Mouse (Mus musculus) CH12.LX (cell line): ENCODE results near the gene Blcap. TPM values are rescaled to one million over a fixed set of nuclear protein-coding genes. Genes with fewer than 3 reads are reported as not detected.

Experiments
- DNase-seq: peaks from one replicate; pipeline ENCODE4 v3.0.0-alpha.2; 2013; ENCODE audit errors: extremely low read depth
- H3K27ac ChIP-seq: 2 replicates; pipeline ENCODE4 v1.5.1; 2012; ENCODE audit warnings: low read depth, mild to moderate bottlenecking, control low read depth, moderate library complexity; ENCODE audit not compliant: insufficient read depth
- H3K27me3 ChIP-seq: replicated peaks from 2 replicates; pipeline ENCODE3; 2012; ENCODE audit warnings: inconsistent platforms
- H3K36me3 ChIP-seq, 2 experiments: replicated peaks in 1 of 2; 2 replicates each; pipeline versions ENCODE3 to v1.6.1; 2012; ENCODE audit warnings: inconsistent platforms in 1 of 2, low read length in 1 of 2, mild to moderate bottlenecking in 1 of 2, mixed read lengths in 1 of 2, moderate library complexity in 1 of 2; ENCODE audit not compliant: control insufficient read depth in 1 of 2, insufficient read depth in 1 of 2
- H3K4me1 ChIP-seq, 2 experiments: 2 replicates each; pipeline ENCODE4 v1.6.1; 2012; ENCODE audit warnings: inconsistent platforms in 1 of 2, moderate library complexity in 1 of 2; ENCODE audit not compliant: insufficient read depth in 2 of 2, control insufficient read depth in 1 of 2
- H3K4me2 ChIP-seq: 2 replicates; pipeline ENCODE4 v1.6.1; 2012; ENCODE audit warnings: low read depth, mild to moderate bottlenecking, control low read depth; ENCODE audit not compliant: poor library complexity, insufficient read depth, severe bottlenecking
- H3K4me3 ChIP-seq, 3 experiments: fragments of 150-350 bp in 1 of 3; sonication (generic) in 1 of 3; replicated peaks in 1 of 3; 2 replicates each; pipeline versions ENCODE3 to v1.5.1; 2011 to 2012; ENCODE audit warnings: low read depth in 2 of 3, low read length in 2 of 3, mild to moderate bottlenecking in 2 of 3, moderate library complexity in 2 of 3, control low read depth in 1 of 3, improper control_type of control experiment in 1 of 3, inconsistent platforms in 1 of 3, mixed read lengths in 1 of 3; ENCODE audit not compliant: poor library complexity in 1 of 3
- H3K79me2 ChIP-seq: replicated peaks from 2 replicates; pipeline ENCODE4 v1.6.1; 2012; ENCODE audit warnings: mild to moderate bottlenecking, moderate library complexity; ENCODE audit not compliant: control insufficient read depth, poor library complexity, insufficient read depth, severe bottlenecking; ENCODE audit errors: extremely low read depth
- H3K9ac ChIP-seq: 2 replicates; pipeline ENCODE4 v1.6.1; 2012; ENCODE audit warnings: low read depth, mild to moderate bottlenecking, control low read depth, moderate library complexity; ENCODE audit not compliant: insufficient read depth
- H3K9me3 ChIP-seq: replicated peaks from 2 replicates; pipeline ENCODE3; 2012; ENCODE audit warnings: low read length, inconsistent platforms, mixed read lengths
- BHLHE40 ChIP-seq: IDR thresholded peaks from 2 replicates; pipeline ENCODE4 v1.6.1; 2011; ENCODE audit warnings: mild to moderate bottlenecking, low read depth, low read length, improper control_type of control experiment
- CHD2 ChIP-seq: IDR thresholded peaks from 2 replicates; pipeline ENCODE4 v1.6.1; 2011; ENCODE audit warnings: low read length, improper control_type of control experiment
- E2F4 ChIP-seq: IDR thresholded peaks from 2 replicates; pipeline ENCODE4 v1.6.1; 2011; ENCODE audit warnings: low read depth, low read length, improper control_type of control experiment; ENCODE audit not compliant: insufficient replicate concordance
- EP300 ChIP-seq: IDR thresholded peaks from 2 replicates; pipeline ENCODE4 v1.6.1; 2011; ENCODE audit warnings: low read length, improper control_type of control experiment
- ETS1 ChIP-seq: conservative IDR thresholded peaks from 2 replicates; pipeline ENCODE4 v1.6.1; 2012; ENCODE audit warnings: low read depth, mild to moderate bottlenecking, inconsistent platforms, low read length, improper control_type of control experiment, moderate library complexity
- GABPA ChIP-seq: IDR thresholded peaks from 2 replicates; pipeline ENCODE4 v1.6.1; 2012; ENCODE audit warnings: low read depth, low read length, improper control_type of control experiment, inconsistent platforms; ENCODE audit not compliant: insufficient replicate concordance
- IRF4 ChIP-seq: IDR thresholded peaks from 2 replicates; pipeline ENCODE4 v1.6.1; 2014; ENCODE audit warnings: low read depth, mild to moderate bottlenecking, inconsistent platforms, low read length, improper control_type of control experiment
- JUN ChIP-seq: IDR thresholded peaks from 2 replicates; pipeline ENCODE4 v1.6.1; 2011; ENCODE audit warnings: low read depth, mild to moderate bottlenecking, low read length, improper control_type of control experiment, moderate library complexity; ENCODE audit not compliant: insufficient read depth
- MAX ChIP-seq: IDR thresholded peaks from 2 replicates; pipeline ENCODE4 v1.6.1; 2011; ENCODE audit warnings: low read length, improper control_type of control experiment
- MAZ ChIP-seq: IDR thresholded peaks from 2 replicates; pipeline ENCODE4 v1.6.1; 2012; ENCODE audit warnings: low read depth, mild to moderate bottlenecking, inconsistent platforms, low read length, improper control_type of control experiment, moderate library complexity
- MEF2A ChIP-seq: IDR thresholded peaks from 2 replicates; pipeline ENCODE4 v1.6.1; 2014; ENCODE audit warnings: low read depth, mild to moderate bottlenecking, inconsistent platforms, low read length, improper control_type of control experiment, borderline replicate concordance
- MXI1 ChIP-seq: IDR thresholded peaks from 2 replicates; pipeline ENCODE4 v1.6.1; 2011; ENCODE audit warnings: mild to moderate bottlenecking, low read depth, low read length, improper control_type of control experiment
- NELFE ChIP-seq: IDR thresholded peaks from 2 replicates; pipeline ENCODE4 v1.6.1; 2011; ENCODE audit warnings: low read depth, low read length, improper control_type of control experiment
- POLR2A ChIP-seq: IDR thresholded peaks from 2 replicates; pipeline ENCODE4 v1.6.1; 2011; ENCODE audit warnings: low read depth, mild to moderate bottlenecking, improper control_type of control experiment, low read length
- RAD21 ChIP-seq: IDR thresholded peaks from 2 replicates; pipeline ENCODE4 v1.6.1; 2011; ENCODE audit warnings: low read depth, mild to moderate bottlenecking, low read length, improper control_type of control experiment, moderate library complexity
- RCOR1 ChIP-seq: conservative IDR thresholded peaks from 2 replicates; pipeline ENCODE4 v1.6.1; 2012; ENCODE audit warnings: low read depth, mild to moderate bottlenecking, inconsistent platforms, low read length, improper control_type of control experiment
- SIN3A ChIP-seq: IDR thresholded peaks from 2 replicates; pipeline ENCODE4 v1.6.1; 2012; ENCODE audit warnings: low read length, improper control_type of control experiment, inconsistent platforms
- SMC3 ChIP-seq: IDR thresholded peaks from 2 replicates; pipeline ENCODE4 v1.6.1; 2011; ENCODE audit warnings: low read depth, low read length, improper control_type of control experiment
- TBP ChIP-seq: conservative IDR thresholded peaks from 2 replicates; pipeline ENCODE4 v1.6.1; 2011; ENCODE audit warnings: low read depth, low read length, improper control_type of control experiment
- UBTF ChIP-seq: IDR thresholded peaks from 2 replicates; pipeline ENCODE4 v1.6.1; 2012; ENCODE audit warnings: low read depth, mild to moderate bottlenecking, inconsistent platforms, low read length, improper control_type of control experiment, moderate library complexity
- USF1 ChIP-seq: IDR thresholded peaks from 2 replicates; pipeline ENCODE4 v1.6.1; 2014; ENCODE audit warnings: low read depth, mild to moderate bottlenecking, inconsistent platforms, low read length, improper control_type of control experiment
- USF2 ChIP-seq: conservative IDR thresholded peaks from 2 replicates; pipeline ENCODE4 v1.6.1; 2011; ENCODE audit warnings: low read depth, low read length, improper control_type of control experiment
- ZKSCAN1 ChIP-seq: IDR thresholded peaks from 2 replicates; pipeline ENCODE4 v1.6.1; 2012; ENCODE audit warnings: low read depth, inconsistent platforms, low read length, improper control_type of control experiment, borderline replicate concordance
- ZNF384 ChIP-seq: IDR thresholded peaks from 2 replicates; pipeline ENCODE4 v1.6.1; 2012; ENCODE audit warnings: low read depth, low read length, improper control_type of control experiment, inconsistent platforms
- dilution Hi-C: fragments of 300-500 bp; cut with MboI; formaldehyde crosslinking; loops from 2 replicates; pipeline ENCODE4 v1.14.3; 2020; ENCODE audit warnings: low sequenced_read_pairs; ENCODE audit not compliant: extremely low pct_unique_long_range_greater_than_20kb, extremely low pct_ligation_motif_present
- in situ Hi-C: fragments of 300-500 bp; cut with MboI; formaldehyde crosslinking; loops from 3 replicates; pipeline ENCODE4 v1.14.3; 2019; ENCODE audit warnings: low sequenced_read_pairs, low pct_ligation_motif_present, low pct_unique_long_range_greater_than_20kb, mixed read lengths
- polyA plus RNA-seq: library from polyadenylated mRNA; unstranded; fragments of >175 nt; gene quantifications from 2 replicates; pipeline ENCODE4 v1.2.1, GENCODE M21; 2012; ENCODE audit warnings: low read depth; ENCODE audit not compliant: insufficient read length
- total RNA-seq, 2 experiments: library from RNA; depleted of rRNA; stranded (reverse); fragments of 300-350 nt in 1 of 2; fragments of >200 nt in 1 of 2; gene quantifications; 2 replicates each; pipeline ENCODE4 v1.2.3; 2012 to 2014

Gene Blcap
- total and polyA plus RNA-seq, 3 experiments = 14.0 to 18.9 (median 16.0) TPM

GRCm38 (mm10) chr2:157536476-157537081, 34.5 kb downstream of the Blcap start:
- DNase-seq = no peak
- no peaks in the 10 kb centered on the region for H3K9me3 ChIP-seq
- H3K27ac ChIP-seq = no peak overlapping the region
- H3K4me2 ChIP-seq = no peak overlapping the region
- H3K9ac ChIP-seq = no peak overlapping the region
- H3K4me3 ChIP-seq = no peak overlapping the region
- no peaks in the 10 kb centered on the region for H3K4me1 ChIP-seq
- TF ChIP-seq IRF4 = no peak
- no peak for TF ChIP-seq BHLHE40
- TF ChIP-seq JUN = no peak
- TF ChIP-seq MAZ = no peak
- TF ChIP-seq ETS1 = no peak
- no peak for TF ChIP-seq ZNF384
- no peak for TF ChIP-seq GABPA
- no peak for TF ChIP-seq RCOR1
- no peak for TF ChIP-seq RAD21
- TF ChIP-seq SMC3 = no peak
- TF ChIP-seq POLR2A = no peak
- TF ChIP-seq CHD2 = no peak
- TF ChIP-seq E2F4 = no peak
- TF ChIP-seq USF2 = no peak
- no peak for TF ChIP-seq NELFE
- no peak for TF ChIP-seq TBP
- no peak for TF ChIP-seq USF1
- H3K27me3 ChIP-seq = peaks cover 58% of the 10 kb centered on the region
- in situ Hi-C loops = no loop called here
- peaks cover 0 to 16% of the 10 kb centered on the region in 2 experiments for H3K36me3 ChIP-seq
- H3K79me2 ChIP-seq = no peaks in the 10 kb centered on the region
- dilution Hi-C loops = no loop called here

GRCm38 (mm10) chr2:157534163-157534562, 36.9 kb downstream of the Blcap start:
- DNase-seq = no peak
- no peak overlapping the region for H3K27ac ChIP-seq
- no peak overlapping the region for H3K4me3 ChIP-seq
- H3K9ac ChIP-seq = no peak overlapping the region
- in situ Hi-C loops (no loop called here), dilution Hi-C loops (no loop called here)
- no peaks in the 10 kb centered on the region for H3K79me2 ChIP-seq
- H3K9me3 ChIP-seq = no peaks in the 10 kb centered on the region
- no peaks in the 10 kb centered on the region for H3K4me1 ChIP-seq
- H3K27me3 ChIP-seq = peaks cover 81% of the 10 kb centered on the region
- no peaks in the 10 kb centered on the region for H3K36me3 ChIP-seq
- H3K4me2 ChIP-seq = no peak overlapping the region
- TF ChIP-seq EP300 (no peak), UBTF (no peak), SIN3A (no peak), POLR2A (no peak), MEF2A (no peak), ZKSCAN1 (no peak), MAX (no peak), MXI1 (no peak)
